Mouse (Mus musculus) bone marrow, adult 2 months (tissue): Measurements from ENCODE around the gene Grasp. TPM values are rescaled to one million over a fixed set of nuclear protein-coding genes. Genes with fewer than 3 reads are reported as not detected.

Experiments used
- H3K27ac ChIP-seq: fragments of 200-500 bp; 2 replicates; pipeline ENCODE4 v1.5.1; 2012; ENCODE audit warnings: low read depth, mild to moderate bottlenecking, control low read depth, inconsistent platforms, low read length; ENCODE audit not compliant: control insufficient read depth, poor library complexity, insufficient read depth
- H3K4me1 ChIP-seq: fragments of 200-500 bp; 2 replicates; pipeline ENCODE4 v1.6.1; 2011; ENCODE audit warnings: low read length; ENCODE audit not compliant: control insufficient read depth, insufficient read depth
- H3K4me3 ChIP-seq: fragments of 200-500 bp; replicated peaks from 2 replicates; pipeline ENCODE3; 2011; ENCODE audit warnings: mild to moderate bottlenecking, low read depth, low read length, control low read depth; ENCODE audit not compliant: control insufficient read depth
- CTCF ChIP-seq: fragments of 200-500 bp; IDR thresholded peaks from 2 replicates; pipeline ENCODE4 v1.5.1; 2011; ENCODE audit warnings: low read length, control low read depth; ENCODE audit not compliant: control insufficient read depth, insufficient read depth
- POLR2A ChIP-seq: fragments of 200-500 bp; IDR thresholded peaks from 2 replicates; pipeline ENCODE4 v1.6.1; 2011; ENCODE audit warnings: low read depth, mild to moderate bottlenecking, control low read depth, low read length, borderline replicate concordance; ENCODE audit not compliant: control insufficient read depth
- WGBS: fragments of 180-500 bp; shearing (Covaris S2); methylation state at CpG from one replicate; pipeline ENCODE4 v1.1.7; 2018; 5-methylcytosine and 5-hydroxymethylcytosine counted together
- polyA plus RNA-seq: library from polyadenylated mRNA; stranded (reverse); fragments of >200 nt; gene quantifications from 2 replicates; pipeline ENCODE4 v1.2.4, GENCODE M21; 2011; ENCODE audit warnings: low replicate concordance; ENCODE audit not compliant: missing spikeins, insufficient read depth, insufficient read length

Grasp gene
- 2.5 and 2.6 TPM in 2 replicates for polyA plus RNA-seq

DNA sequence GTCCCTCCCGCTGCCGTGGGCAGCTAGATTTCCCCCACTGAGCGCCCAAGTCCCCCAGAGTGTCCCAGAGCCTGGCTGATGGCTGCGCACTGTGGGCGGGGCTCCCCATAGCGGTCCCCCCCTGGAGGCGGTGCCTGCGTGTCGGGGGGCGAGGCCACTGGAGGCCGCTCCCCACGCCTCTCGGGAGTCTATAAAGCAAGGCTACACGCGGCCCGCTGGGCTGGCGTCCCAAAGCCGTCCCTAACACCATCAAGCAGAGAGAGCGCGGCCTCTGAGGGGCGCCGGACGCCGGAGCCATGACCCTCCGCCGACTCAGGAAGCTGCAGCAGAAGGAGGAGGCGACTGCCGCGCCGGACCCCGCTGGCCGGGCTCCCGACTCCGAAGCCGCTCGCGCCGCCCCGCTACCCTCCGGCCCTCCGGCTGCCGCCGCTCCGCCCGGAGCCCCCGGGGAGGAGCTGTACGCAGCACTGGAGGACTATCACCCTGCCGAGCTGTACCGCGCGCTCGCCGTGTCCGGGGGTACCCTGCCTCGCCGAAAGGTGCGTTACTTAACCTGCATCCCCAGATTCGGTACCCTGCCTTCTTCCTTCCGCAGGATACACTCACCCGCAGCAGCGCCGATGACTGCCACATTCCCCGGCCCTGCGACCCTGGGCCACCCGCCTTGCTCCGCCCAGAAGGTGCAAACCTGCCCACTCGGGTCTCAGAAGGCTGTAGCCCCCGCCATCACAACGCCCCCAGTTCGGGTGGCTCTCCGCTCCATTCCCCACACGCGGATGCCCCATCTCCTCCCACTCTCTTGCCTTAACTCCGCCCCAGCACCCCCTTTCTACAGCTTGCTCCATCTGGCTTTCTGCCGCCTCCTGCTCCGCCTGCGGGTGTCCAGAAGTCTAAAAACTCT is at the start of gene Grasp:
Grasp (plus strand) TSS at position 183 of the 901 bp plus-strand sequence.
- Histone ChIP-seq H3K27ac (peak within 1 kb of the TSS; percentile 30; the same call in 1 of the 2 replicates), H3K4me3 (peak within 1 kb of the TSS; percentile 63), H3K4me1 (no peaks in the 10 kb centered on the region)
- TF ChIP-seq POLR2A (peak; percentile 63; the same call in 1 of the 2 replicates), CTCF (no peak)
- WGBS = under 1% methylated on average over 75 of the region's 77 CpGs

- H3K27ac ChIP-seq = peak overlapping the region; percentile 51; the same call in 1 of the 2 replicates
- TF ChIP-seq POLR2A = no peak
- TF ChIP-seq CTCF = no peak
- peak overlapping the region; percentile 52 for H3K4me3 ChIP-seq
- H3K4me1 ChIP-seq = no peaks in the 10 kb centered on the region; the same call in none of the 2 replicates
- 2% methylated on average over 36 of the region's 46 CpGs for WGBS
Measured at GRCm38 (mm10) chr15:101174294-101175130, 49.5 kb upstream of the Grasp start.

DNA sequence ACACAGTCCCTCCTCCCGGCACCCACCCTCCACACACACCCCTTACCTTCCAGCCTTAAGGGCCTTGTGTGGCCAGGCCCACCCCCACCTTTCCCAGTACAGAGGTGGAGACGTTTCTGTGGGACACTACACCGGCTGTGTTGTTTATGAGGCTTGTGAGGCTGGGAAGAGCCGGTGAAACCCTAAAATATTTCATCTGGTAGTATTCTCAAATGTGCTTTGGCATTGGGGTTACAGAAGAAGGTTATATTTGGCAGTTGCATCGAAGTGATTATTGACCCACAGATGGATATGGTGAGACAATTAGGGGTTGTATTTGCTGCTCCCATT is 48.9 kb upstream of the Grasp start:
- Histone ChIP-seq H3K4me3 (peak overlapping the region; percentile 33), H3K27ac (no peak overlapping the region), H3K4me1 (no peaks in the 10 kb centered on the region; the same call in none of the 2 replicates)
- WGBS = 6% methylated on average over 5 of the region's 5 CpGs
- TF ChIP-seq POLR2A = no peak
- no peak for TF ChIP-seq CTCF

DNA sequence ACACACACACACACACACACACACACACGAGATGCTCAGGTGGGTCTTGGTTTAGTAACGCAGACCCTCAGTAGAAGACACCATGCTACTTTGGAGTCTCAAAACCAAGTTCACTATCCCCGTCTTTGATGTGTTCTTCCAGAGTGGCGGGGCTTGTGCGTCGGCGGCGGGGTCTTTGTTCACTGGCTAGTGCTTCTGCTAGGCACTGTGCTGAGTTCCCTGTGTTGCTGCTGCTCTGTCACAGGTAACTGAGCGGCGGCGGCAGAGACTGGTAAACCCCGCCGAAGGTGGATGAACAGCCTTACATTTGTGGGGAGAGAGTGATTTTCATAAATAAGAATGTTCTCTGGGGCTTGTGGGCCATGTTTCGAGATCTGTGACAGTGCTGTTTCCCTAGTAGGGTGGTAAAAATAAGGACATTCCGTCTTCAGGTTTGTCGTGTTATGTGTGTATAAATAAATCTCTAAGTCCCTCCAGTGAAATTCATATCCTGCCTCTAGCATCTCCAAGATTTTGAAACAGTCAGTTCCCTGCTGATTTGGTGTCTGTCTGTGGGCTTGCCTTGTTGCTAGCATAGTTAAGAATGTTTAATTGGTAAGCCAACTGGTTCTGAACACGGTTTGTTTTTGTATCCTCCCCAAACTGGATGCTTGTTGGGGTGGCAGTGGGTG is 48.2 kb upstream of the Grasp start:
- TF ChIP-seq CTCF (no peak), POLR2A (no peak)
- WGBS = 19% methylated on average over 17 of the region's 17 CpGs
- Histone ChIP-seq H3K27ac (no peak overlapping the region), H3K4me1 (no peaks in the 10 kb centered on the region; the same call in none of the 2 replicates), H3K4me3 (peak overlapping the region; percentile 14)

GRCm38 (mm10) chr15:101176284-101176680 is 47.7 kb upstream of the Grasp start:
- 25% methylated on average over 3 of the region's 3 CpGs for WGBS
- Histone ChIP-seq H3K27ac (no peak overlapping the region), H3K4me1 (no peaks in the 10 kb centered on the region; the same call in none of the 2 replicates), H3K4me3 (no peak overlapping the region)
- no peak for TF ChIP-seq CTCF
- no peak for TF ChIP-seq POLR2A

DNA sequence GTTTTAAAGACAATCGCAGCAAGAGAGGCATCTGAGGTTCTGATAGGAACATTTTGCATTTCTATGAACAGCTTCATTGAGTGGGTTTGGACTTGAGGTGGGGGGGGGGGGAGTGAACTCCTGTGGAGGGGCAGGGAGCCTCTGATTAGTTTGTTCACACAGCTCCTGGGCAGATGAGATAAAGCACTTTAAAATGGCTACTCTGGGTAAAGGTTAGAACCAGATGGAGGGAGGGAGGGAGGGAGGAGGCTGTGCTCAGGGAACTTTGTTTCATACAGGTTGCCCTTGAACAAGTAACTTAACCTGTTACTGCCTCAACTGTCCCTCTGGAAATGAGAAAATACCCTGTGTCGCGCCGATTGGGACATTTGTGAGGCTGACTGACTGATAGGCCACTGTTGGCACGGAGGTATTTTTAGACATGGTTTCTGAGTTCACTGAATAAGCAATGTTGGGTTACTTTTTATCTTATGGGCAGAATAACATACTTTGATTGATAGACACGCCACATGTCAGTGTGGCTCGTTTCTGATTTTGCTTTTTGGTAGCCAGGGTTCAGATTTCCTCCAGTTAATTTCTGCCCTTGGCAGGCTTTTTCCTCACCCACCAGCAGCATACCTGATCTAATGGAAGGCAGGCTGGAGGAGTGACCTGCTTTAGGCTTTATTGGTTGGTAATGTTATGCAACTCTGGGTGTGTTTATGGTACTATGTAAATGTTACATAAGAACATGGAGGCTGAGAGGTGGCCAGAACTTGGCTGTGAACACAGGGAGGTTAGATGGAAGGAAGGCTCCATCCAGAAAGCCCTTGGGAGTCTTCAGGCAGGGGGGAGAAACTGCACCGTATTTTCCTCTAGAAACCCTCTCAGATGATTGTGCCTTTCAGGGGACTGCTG is 46.9 kb upstream of the Grasp start:
- Histone ChIP-seq H3K27ac (no peak overlapping the region), H3K4me1 (no peaks in the 10 kb centered on the region; the same call in none of the 2 replicates), H3K4me3 (no peak overlapping the region)
- TF ChIP-seq CTCF (no peak), POLR2A (no peak)
- WGBS = 41% methylated on average over 8 of the region's 8 CpGs

DNA sequence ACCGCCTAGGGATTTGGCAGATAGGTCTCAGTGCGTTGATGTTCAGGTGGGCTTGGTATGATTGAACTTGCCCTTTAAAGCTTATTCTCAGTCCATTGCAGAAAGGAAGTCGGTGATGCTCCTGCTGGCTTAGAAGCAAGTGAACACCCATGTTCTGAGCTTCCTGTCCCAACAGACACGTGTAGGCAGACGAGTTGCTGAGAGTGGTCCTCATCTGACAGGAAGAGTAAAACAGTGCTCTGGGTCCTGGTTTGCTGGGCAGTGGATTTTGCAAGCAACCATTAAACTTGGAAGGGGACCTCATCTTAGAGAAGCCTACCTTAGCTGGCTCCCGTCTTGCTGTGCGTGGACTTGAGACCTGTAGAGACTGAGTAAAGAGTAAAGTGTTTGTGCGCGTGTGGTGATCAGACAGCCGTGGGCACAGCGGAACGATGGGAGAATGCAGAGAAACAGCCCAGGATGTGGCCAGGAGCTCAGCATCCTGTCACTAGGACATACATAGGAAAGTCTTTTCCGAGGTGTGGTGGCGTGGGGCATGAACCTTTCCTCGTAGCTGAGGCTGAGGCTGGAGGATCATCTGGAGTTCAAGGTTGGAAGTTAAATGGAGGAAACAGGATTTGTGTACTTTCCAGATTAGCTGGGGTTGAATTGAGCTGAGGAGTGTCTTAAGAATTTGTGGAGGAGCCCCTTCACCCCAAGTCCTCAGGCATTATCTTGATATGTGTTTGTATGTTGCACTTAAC is 43.5 kb upstream of the Grasp start:
- H3K27ac ChIP-seq = no peak overlapping the region
- no peaks in the 10 kb centered on the region; the same call in 1 of the 2 replicates for H3K4me1 ChIP-seq
- TF ChIP-seq CTCF (no peak), POLR2A (no peak)
- H3K4me3 ChIP-seq = no peak overlapping the region
- 49% methylated on average over 15 of the region's 15 CpGs for whole genome bisulfite sequencing
